Mouse (Mus musculus): Measurements from ENCODE around the gene Timm10.

DNA sequence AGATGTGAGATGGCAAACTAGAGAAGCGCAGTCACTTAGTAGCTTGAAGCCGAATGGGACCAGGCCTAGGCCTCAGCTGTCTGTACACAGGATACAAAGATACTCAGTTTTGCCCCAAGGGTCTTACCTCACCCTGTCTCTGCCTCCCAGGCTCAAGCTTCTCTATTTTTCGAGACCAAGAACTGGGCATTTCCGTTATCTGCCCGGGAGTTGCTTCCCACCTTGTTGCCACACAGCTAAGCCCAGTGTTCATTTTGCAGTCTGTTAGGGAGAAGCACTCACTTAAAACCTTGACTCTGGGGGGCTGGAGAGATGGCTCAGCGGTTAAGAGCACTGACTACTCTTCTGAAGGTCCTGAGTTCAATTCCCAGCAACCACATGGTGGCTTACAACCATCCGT is 22.8 kb upstream of the Timm10 start:
- TF ChIP-seq CTCF (IDR thresholded peaks at IDR 0.05; ENCODE audit: low read depth): no peak
- TF ChIP-seq EP300 (IDR thresholded peaks at IDR 0.05; ENCODE audit: low read depth): no peak

Measured in liver, postnatal 0 days (tissue).